Mouse (Mus musculus) hindbrain, embryonic 11.5 days (tissue): ENCODE measurements around the gene Ube2h. TPM values are rescaled to one million over a fixed set of nuclear protein-coding genes. Genes with fewer than 3 reads are reported as not detected.

ENCODE experiments used
- ATAC-seq: fragments of 200-750 bp; cut with Nextera tagmentation; 2 replicates; pipeline ENCODE4 v1.8.0; 2017; ENCODE audit warnings: mild to moderate bottlenecking, moderate TSS enrichment, moderate library complexity; ENCODE audit not compliant: low FRiP score
- DNase-seq: peaks from one replicate; pipeline ENCODE4 v3.0.0-alpha.2; 2015; ENCODE audit warnings: low spot score
- H3K27ac ChIP-seq: fragments of 300-500 bp; sonication (generic); 2 replicates; pipeline ENCODE4 v1.5.1; 2014; ENCODE audit warnings: mild to moderate bottlenecking, low read depth, low read length
- H3K27me3 ChIP-seq: fragments of 300-500 bp; sonication (generic); 2 replicates; pipeline ENCODE4 v1.6.1; 2014; ENCODE audit warnings: mild to moderate bottlenecking, low read length, moderate library complexity, mixed read lengths; ENCODE audit not compliant: control insufficient read depth, insufficient read depth
- H3K36me3 ChIP-seq: fragments of 300-500 bp; sonication (generic); 2 replicates; pipeline ENCODE4 v1.6.1; 2014; ENCODE audit warnings: mild to moderate bottlenecking, low read length, moderate library complexity, mixed read lengths; ENCODE audit not compliant: control insufficient read depth, insufficient read depth
- H3K4me1 ChIP-seq: fragments of 300-500 bp; sonication (generic); replicated peaks from 2 replicates; pipeline ENCODE4 v1.6.1; 2014; ENCODE audit warnings: low read length, mixed read lengths; ENCODE audit not compliant: control insufficient read depth, insufficient read depth
- H3K4me2 ChIP-seq: fragments of 300-500 bp; sonication (generic); replicated peaks from 2 replicates; pipeline ENCODE4 v1.6.1; 2014; ENCODE audit warnings: mild to moderate bottlenecking, low read depth, low read length
- H3K4me3 ChIP-seq: fragments of 300-500 bp; sonication (generic); 2 replicates; pipeline ENCODE4 v1.5.1; 2014; ENCODE audit warnings: low read depth, low read length
- H3K9ac ChIP-seq: fragments of 300-500 bp; sonication (generic); 2 replicates; pipeline ENCODE4 v1.6.1; 2014; ENCODE audit warnings: low read depth, low read length
- H3K9me3 ChIP-seq: fragments of 300-500 bp; sonication (generic); 2 replicates; pipeline ENCODE4 v1.6.1; 2016; ENCODE audit warnings: low read length; ENCODE audit not compliant: control insufficient read depth
- WGBS: fragments of 180-500 bp; shearing (Covaris S2); extraction: QIAGEN DNeasy Blood & Tissue Kit; methylation state at CpG from one replicate; pipeline ENCODE4 v1.1.7; 2014; 5-methylcytosine and 5-hydroxymethylcytosine counted together
- polyA plus RNA-seq: library from polyadenylated mRNA; unstranded; fragments of >200 nt; fragmentation: Nextera tagmentation; extraction: Ambion mirVana; gene quantifications from 2 replicates; pipeline ENCODE4 v1.2.1, GENCODE M21; 2014

The Ube2h gene
- polyA plus RNA-seq, 1 experiment from 2014 or later, result 56.1 TPM

DNA sequence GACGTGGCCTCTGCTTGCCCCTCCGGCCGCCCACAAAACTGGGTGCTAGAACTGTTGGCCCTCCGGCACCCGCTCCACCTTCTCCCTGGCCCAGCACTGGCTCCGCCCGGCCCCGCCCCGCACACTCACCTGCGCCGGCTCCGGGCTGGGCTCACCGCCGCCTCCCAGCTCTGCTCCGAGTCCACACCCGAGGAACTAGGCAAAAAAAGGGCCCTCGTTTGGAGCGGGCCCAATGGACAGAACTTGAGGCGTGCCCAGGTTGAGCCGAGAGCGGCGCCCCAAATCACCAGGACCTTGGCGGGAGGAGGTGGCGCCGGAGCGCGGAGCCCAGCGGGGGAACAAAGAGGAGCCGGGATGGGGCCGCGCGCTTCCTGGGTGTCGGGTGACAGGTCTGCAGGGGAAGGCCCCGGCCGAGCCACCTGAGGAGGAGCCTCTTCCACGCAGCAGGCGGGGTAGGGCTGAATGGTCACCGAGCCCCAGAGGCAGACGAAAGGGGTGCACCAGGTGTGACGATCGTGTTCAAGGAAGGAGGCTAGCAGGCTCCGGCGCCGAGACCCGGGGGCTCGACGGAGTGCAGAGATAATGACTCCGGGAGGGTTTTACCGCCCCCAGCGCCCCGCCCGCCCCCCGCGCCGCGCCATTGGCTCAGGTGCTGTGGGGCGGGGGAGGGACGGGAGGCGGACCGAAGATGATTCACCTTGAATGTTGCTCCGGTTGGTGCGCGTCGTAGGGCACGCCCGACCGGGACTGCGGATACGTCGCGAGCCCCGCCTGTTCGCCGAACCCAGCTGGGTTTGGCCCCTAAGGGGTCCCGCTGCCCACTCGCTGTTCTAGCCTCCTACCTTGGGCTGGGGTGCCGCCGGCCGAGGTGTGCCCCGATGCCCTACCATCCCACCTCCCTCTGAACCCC is 130.5 kb downstream of the Ube2h start:
- peak overlapping the region; percentile 30; the same call in 1 of the 2 replicates for H3K27ac ChIP-seq
- peak; percentile 26; the same call in 1 of the 2 replicates for ATAC-seq

GRCm38 (mm10) chr6:30172820-30173550 is 131.4 kb downstream of the Ube2h start:
- Histone ChIP-seq H3K27me3 (peaks cover 84% of the 10 kb centered on the region), H3K27ac (0 out of 2 replicates have a peak overlapping the region, but pooled peaks have one; percentile 30), H3K4me3 (peak overlapping the region; percentile 27), H3K4me1 (peaks cover 17% of the 10 kb centered on the region), H3K9ac (peak overlapping the region; percentile 40; the same call in 1 of the 2 replicates), H3K36me3 (no peaks in the 10 kb centered on the region), H3K4me2 (peak overlapping the region; percentile 32; the same call in 1 of the 2 replicates), H3K9me3 (no peaks in the 10 kb centered on the region)
- 1% methylated on average over 44 of the region's 44 CpGs for WGBS
- peak; percentile 62 for DNase-seq
- no peak for ATAC-seq

More for the DNA sequence above, 130.5 kb downstream of the Ube2h start:
- peak overlapping the region; percentile 27 for H3K4me3 ChIP-seq
- H3K27me3 ChIP-seq, result peaks cover 93% of the 10 kb centered on the region
- peak overlapping the region; percentile 32 for H3K4me2 ChIP-seq
- DNase-seq, result peak; percentile 57
- peaks cover 17% of the 10 kb centered on the region for H3K4me1 ChIP-seq
- no peaks in the 10 kb centered on the region for H3K36me3 ChIP-seq
- under 1% methylated on average over 64 of the region's 80 CpGs for WGBS
- no peaks in the 10 kb centered on the region for H3K9me3 ChIP-seq
- H3K9ac ChIP-seq, result peak overlapping the region; percentile 40; the same call in 1 of the 2 replicates

DNA sequence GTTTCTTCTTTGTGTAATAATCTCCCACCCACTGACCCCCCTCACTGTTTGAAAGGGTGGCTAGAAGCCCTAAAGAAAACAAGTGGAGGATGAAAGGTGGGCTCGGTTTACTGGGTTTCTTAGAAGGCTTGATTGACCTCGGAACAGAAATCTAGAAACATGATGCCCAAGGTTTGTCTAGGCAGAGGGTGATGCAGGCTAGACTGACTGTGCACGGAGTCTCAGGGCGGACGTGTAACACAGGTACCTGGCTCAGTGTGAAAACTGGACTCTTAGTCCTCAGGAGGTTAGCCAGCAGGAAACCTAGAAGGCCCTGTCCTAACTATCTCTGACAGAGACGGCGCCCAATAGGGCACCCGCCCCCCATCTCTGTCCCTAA is 131.9 kb downstream of the Ube2h start:
- H3K27me3 ChIP-seq, result peaks cover 80% of the 10 kb centered on the region
- peaks cover 17% of the 10 kb centered on the region for H3K4me1 ChIP-seq
- no peaks in the 10 kb centered on the region for H3K36me3 ChIP-seq
- DNase-seq, result peak; percentile 50
- H3K27ac ChIP-seq, result no peak overlapping the region
- peak overlapping the region; percentile 27 for H3K4me3 ChIP-seq
- H3K9me3 ChIP-seq, result no peaks in the 10 kb centered on the region
- H3K4me2 ChIP-seq, result no peak overlapping the region
- 5% methylated on average over 8 of the region's 8 CpGs for WGBS
- no peak for ATAC-seq
- no peak overlapping the region for H3K9ac ChIP-seq

DNA sequence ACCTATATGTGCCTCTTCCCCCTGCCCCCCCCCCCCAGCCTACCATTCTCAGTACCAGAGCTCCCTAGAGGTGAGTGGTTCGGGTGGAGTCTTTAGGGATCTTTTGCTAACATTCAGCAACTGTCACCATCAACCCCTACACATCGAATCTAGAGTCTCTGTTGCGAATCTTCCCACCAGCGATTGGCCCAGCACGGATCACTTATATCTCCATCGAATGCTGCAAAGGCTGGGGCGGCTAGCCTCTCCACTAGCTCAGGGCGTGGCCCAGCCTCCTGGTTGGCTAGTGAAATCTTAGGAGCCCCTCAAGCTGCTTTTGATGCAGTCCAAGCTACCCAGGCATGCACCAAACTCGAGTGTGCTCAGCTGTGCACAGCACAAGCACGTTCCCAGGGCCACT is 132.4 kb downstream of the Ube2h start:
- Histone ChIP-seq H3K4me2 (no peak overlapping the region), H3K9me3 (no peaks in the 10 kb centered on the region), H3K9ac (no peak overlapping the region), H3K4me1 (peaks cover 17% of the 10 kb centered on the region), H3K36me3 (no peaks in the 10 kb centered on the region), H3K27ac (no peak overlapping the region), H3K27me3 (peaks cover 76% of the 10 kb centered on the region), H3K4me3 (peak overlapping the region; percentile 27; the same call in 1 of the 2 replicates)
- 25% methylated on average over 10 of the region's 10 CpGs for WGBS
- ATAC-seq, result no peak
- DNase-seq, result peak; percentile 38

GRCm38 (mm10) chr6:30171226-30171625 is 133.1 kb downstream of the Ube2h start:
- peaks cover 70% of the 10 kb centered on the region for H3K27me3 ChIP-seq
- no peak overlapping the region for H3K9ac ChIP-seq
- H3K27ac ChIP-seq, result no peak overlapping the region
- ATAC-seq (no peak), DNase-seq (no peak)
- H3K4me2 ChIP-seq, result no peak overlapping the region
- WGBS, result 15% methylated on average over 8 of the region's 8 CpGs
- no peaks in the 10 kb centered on the region for H3K36me3 ChIP-seq
- no peak overlapping the region for H3K4me3 ChIP-seq
- peaks cover 17% of the 10 kb centered on the region for H3K4me1 ChIP-seq
- H3K9me3 ChIP-seq, result no peaks in the 10 kb centered on the region

- ATAC-seq (no peak), DNase-seq (no peak)
- no peak overlapping the region for H3K4me3 ChIP-seq
- H3K4me2 ChIP-seq, result no peak overlapping the region
- 59% methylated on average over 12 of the region's 12 CpGs for WGBS
- peaks cover 6% of the 10 kb centered on the region; the same call in 1 of the 2 replicates for H3K4me1 ChIP-seq
- no peak overlapping the region for H3K9ac ChIP-seq
- peaks cover 49% of the 10 kb centered on the region for H3K27me3 ChIP-seq
- no peaks in the 10 kb centered on the region for H3K9me3 ChIP-seq
- H3K36me3 ChIP-seq, result no peaks in the 10 kb centered on the region
- H3K27ac ChIP-seq, result 0 out of 2 replicates have a peak overlapping the region, but pooled peaks have one; percentile 5
Measured at GRCm38 (mm10) chr6:30169148-30169547, 135.2 kb downstream of the Ube2h start.

- H3K36me3 ChIP-seq, result no peaks in the 10 kb centered on the region
- H3K27ac ChIP-seq, result no peak overlapping the region
- H3K9ac ChIP-seq, result no peak overlapping the region
- DNase-seq (no peak), ATAC-seq (no peak)
- no peak overlapping the region for H3K4me2 ChIP-seq
- H3K4me3 ChIP-seq, result no peak overlapping the region
- 95% methylated on average over 3 of the region's 3 CpGs for WGBS
- no peaks in the 10 kb centered on the region for H3K9me3 ChIP-seq
- peaks cover 3% of the 10 kb centered on the region; the same call in 1 of the 2 replicates for H3K4me1 ChIP-seq
- H3K27me3 ChIP-seq, result peaks cover 41% of the 10 kb centered on the region
Measured at GRCm38 (mm10) chr6:30168275-30168674, 136.1 kb downstream of the Ube2h start.

DNA sequence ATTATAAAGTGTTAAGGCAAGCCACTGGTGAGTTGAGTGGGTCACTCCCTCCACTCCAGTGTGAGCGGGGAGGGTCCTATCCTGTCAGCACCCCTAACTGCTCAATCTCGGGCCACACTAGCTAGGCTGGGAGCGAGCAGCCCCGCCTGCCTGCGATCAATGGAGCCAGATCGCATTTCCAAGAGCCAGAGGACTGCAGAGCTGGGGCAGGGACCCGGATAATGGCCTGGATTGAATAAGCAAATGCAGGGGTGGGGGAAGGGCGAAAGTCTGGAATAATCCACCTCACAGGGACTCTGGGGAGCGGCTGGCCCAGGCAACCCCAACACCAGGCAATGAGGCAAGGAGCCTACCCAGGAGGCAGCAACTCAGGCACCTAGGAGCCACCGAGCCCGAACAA is 137.1 kb downstream of the Ube2h start:
- H3K4me1 ChIP-seq, result no peaks in the 10 kb centered on the region; the same call in 1 of the 2 replicates
- 16% methylated on average over 11 of the region's 11 CpGs for WGBS
- no peaks in the 10 kb centered on the region for H3K36me3 ChIP-seq
- no peak overlapping the region for H3K27ac ChIP-seq
- H3K9me3 ChIP-seq, result no peaks in the 10 kb centered on the region
- no peak overlapping the region for H3K9ac ChIP-seq
- peaks cover 30% of the 10 kb centered on the region for H3K27me3 ChIP-seq
- H3K4me2 ChIP-seq, result no peak overlapping the region
- H3K4me3 ChIP-seq, result no peak overlapping the region
- ATAC-seq (peak; percentile 61), DNase-seq (peak; percentile 61)
